In the genomic region with DNA sequence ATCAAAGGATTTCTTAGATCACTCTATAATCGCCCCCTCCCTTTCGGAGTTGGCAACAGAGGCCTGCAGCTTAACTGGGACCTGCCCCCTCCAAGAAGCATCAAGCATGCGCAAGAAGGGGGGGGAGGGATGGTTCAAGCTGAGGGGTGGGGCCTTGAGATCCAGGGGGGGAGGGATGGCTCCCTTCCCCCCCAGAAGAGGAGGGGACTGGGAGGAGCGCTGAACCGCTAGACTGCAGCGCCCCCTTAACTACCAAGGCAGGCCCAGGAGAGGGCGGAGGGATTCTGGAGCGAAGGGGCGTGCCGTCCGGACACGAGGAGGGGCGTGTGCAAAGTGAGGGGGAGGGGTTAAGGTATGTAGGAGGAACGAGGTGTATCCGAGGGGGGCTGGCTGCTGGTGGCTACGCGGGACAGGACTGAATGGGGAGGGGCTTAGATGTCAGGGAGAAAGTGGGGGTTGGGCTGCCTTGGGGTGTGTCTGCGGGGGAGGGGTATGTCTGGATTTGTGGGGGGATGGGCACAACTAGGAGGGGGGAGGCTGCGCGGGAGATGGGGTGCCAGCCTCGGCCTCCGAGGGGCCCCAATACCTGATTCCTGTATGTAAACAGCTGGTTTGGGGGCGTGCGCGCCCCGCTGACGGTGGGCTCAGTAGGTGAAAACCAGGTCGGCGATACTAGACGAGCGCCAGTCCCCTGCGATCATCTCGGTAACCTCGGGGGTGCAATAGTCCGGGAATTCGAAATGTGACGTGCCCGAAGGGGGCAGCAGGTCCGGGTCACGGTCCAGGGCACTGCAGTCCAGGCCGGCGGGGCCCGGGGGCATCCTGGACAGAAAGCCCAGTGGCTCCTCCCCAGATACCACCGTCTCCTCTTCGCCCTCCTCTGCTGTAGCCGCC, we compare ENCODE assay signal across 8 mouse cellular contexts. TPM values are rescaled to one million over a fixed set of nuclear protein-coding genes. Genes with fewer than 3 reads are reported as not detected.
DNase-seq lines count a peak whose midpoint lies in the region.

No protein-coding gene starts in this region.

- H3K4me1 ChIP-seq in megakaryocyte, embryonic 14.5 days, result peaks cover 77% of the 10 kb centered on the region

- no peaks in the 10 kb centered on the region for H3K36me3 ChIP-seq in megakaryocyte, embryonic 14.5 days (replicated peaks; ENCODE audit: low read length)

- peaks cover 59% of the 10 kb centered on the region for H3K27me3 ChIP-seq in megakaryocyte, embryonic 14.5 days (replicated peaks)

- no peaks in the 10 kb centered on the region for H3K9me3 ChIP-seq in megakaryocyte, embryonic 14.5 days

- DNase-seq in adrenal gland, adult (ENCODE audit: inconsistent age in 2 of 2, low spot score in 1 of 2), result peak; percentile 93 to 95
- DNase-seq in embryo, embryonic 10.5 days (ENCODE audit: low spot score), result peak; percentile 98
- DNase-seq in gastrocnemius, postnatal 10 days, result peak; percentile 80
- peak; percentile 79 for DNase-seq in induced T-regulatory cell, adult 2 months (ENCODE audit: low read depth)
- peak; percentile 87 to 90 for DNase-seq in left cerebral cortex, adult 9 months (ENCODE audit: low spot score in 2 of 2)
- peak; percentile 96 to 97 for DNase-seq in right cerebral cortex, postnatal 10 days (ENCODE audit: low spot score in 2 of 2)
- DNase-seq in urinary bladder, postnatal 25 days (ENCODE audit: low spot score), result peak; percentile 70

- H3K4me3 ChIP-seq in megakaryocyte, embryonic 14.5 days (replicated peaks), result peak overlapping the region; percentile 93

RNA-seq across cellular contexts. Expression of a gene that starts 1.5 kb away (rescaled TPM):
- 1 to 10 TPM; 6.7 to 9.4 TPM for total RNA-seq in gastrocnemius, postnatal 10 days (2021)
- 7.8 and 11.7 TPM in 2 replicates for polyA plus RNA-seq in megakaryocyte, embryonic 14.5 days (2012; ENCODE audit: insufficient read depth, low replicate concordance)

RNA-seq across cellular contexts. Expression of a gene that starts 18.5 kb away (rescaled TPM):
- total RNA-seq in gastrocnemius, postnatal 10 days (2021), result 1 to 10 TPM; 4.7 to 5.6 TPM
- 3.6 and 7.9 TPM in 2 replicates for polyA plus RNA-seq in megakaryocyte, embryonic 14.5 days (2012; ENCODE audit: insufficient read depth, low replicate concordance)

RNA-seq across cellular contexts. Expression of a gene that starts 19.0 kb away (rescaled TPM):
- total RNA-seq in gastrocnemius, postnatal 10 days (2021), result not detected
- not detected in 2 replicates for polyA plus RNA-seq in megakaryocyte, embryonic 14.5 days (2012; ENCODE audit: insufficient read depth, low replicate concordance)

RNA-seq across cellular contexts. Expression of a gene that starts 19.9 kb away (rescaled TPM):
- total RNA-seq in gastrocnemius, postnatal 10 days (2021), result under 1 TPM in 1 of 2 experiments, not detected in 1; 0.18 TPM
- 1.2 TPM in 1 of 2 replicates, not detected in the other for polyA plus RNA-seq in megakaryocyte, embryonic 14.5 days (2012; ENCODE audit: insufficient read depth, low replicate concordance)

RNA-seq across cellular contexts. Expression of a gene that starts 52.5 kb away (rescaled TPM):
- 1 to 10 TPM; 1.3 to 1.5 TPM for total RNA-seq in gastrocnemius, postnatal 10 days (2021)
- 26.3 and 95.5 TPM in 2 replicates for polyA plus RNA-seq in megakaryocyte, embryonic 14.5 days (2012; ENCODE audit: insufficient read depth, low replicate concordance)

Comparison
In these comparisons a context has a peak if more than half of its experiments do, and no peak if none do; other contexts are left out.
1. Peak in every context shown above with its lines: DNase-seq and H3K4me3 ChIP-seq.